Mouse (Mus musculus): Measurements from ENCODE around the gene Tmco5b. TPM values are rescaled to one million over a fixed set of nuclear protein-coding genes. Genes with fewer than 3 reads are reported as not detected.

Tmco5b gene
- polyA plus RNA-seq, 1 experiment from 2014 or later: not detected

DNA sequence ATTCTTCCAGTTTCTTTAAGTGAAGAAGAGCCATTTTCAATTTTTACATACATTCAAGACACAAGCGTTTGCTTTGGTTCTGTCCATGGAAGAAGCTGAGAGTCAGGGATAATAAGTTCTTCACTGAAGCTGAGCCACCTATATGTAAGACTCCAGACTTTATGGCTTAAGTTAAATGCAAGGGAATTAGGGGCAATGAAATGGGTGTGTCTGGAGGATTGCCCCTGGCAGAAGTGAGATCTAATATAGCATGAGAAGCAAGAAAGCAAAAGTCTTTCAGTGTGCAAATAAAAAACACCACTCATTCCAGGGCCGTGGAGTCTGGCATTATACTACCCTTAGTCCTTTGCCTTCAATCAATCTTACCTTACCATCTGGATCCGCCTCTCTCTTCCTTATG is 25.7 kb downstream of the Tmco5b start:
- Histone ChIP-seq H3K4me2 (ENCODE audit: low read length) (no peak overlapping the region), H3K9ac (ENCODE audit: low read depth, low read length) (no peak overlapping the region), H3K4me1 (replicated peaks; ENCODE audit: insufficient read depth, low read length) (no peaks in the 10 kb centered on the region), H3K4me3 (replicated peaks; ENCODE audit: low read depth, low read length) (no peak overlapping the region), H3K27me3 (ENCODE audit: insufficient read depth, low read length) (no peaks in the 10 kb centered on the region), H3K27ac (no peak overlapping the region), H3K36me3 (ENCODE audit: insufficient read depth, low read length) (no peaks in the 10 kb centered on the region), H3K9me3 (replicated peaks; ENCODE audit: low read length) (no peaks in the 10 kb centered on the region)
- ATAC-seq (replicated peaks; ENCODE audit: low FRiP score, low read depth) (no peak), DNase-seq (ENCODE audit: low spot score) (no peak)
- TF ChIP-seq CTCF (IDR thresholded peaks at IDR 0.05; ENCODE audit: low read depth): no peak
- WGBS: 67% methylated on average over 3 of the region's 3 CpGs

DNA sequence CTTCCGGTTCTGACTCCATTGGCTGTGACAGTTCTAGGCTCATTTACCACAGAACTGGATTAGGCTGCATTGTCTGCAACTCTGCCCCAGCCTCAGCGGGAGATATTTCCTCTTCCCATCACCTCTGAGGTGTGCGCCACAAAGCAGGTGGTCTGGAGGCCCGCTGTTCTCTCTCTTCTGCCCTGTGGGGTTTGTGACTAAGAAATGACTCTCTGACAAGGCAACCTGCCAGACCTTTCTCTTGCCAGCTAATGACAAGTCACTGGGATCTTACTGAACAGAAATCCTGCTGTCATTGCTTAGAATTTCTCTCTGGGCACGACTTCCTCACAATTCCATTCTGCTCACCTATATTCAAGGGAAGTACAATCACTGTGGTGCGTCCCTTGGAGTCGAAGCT is 37.5 kb downstream of the Tmco5b start:
- Histone ChIP-seq H3K4me1 (replicated peaks; ENCODE audit: insufficient read depth, low read length) (no peaks in the 10 kb centered on the region), H3K36me3 (ENCODE audit: insufficient read depth, low read length) (no peaks in the 10 kb centered on the region), H3K27me3 (ENCODE audit: insufficient read depth, low read length) (no peaks in the 10 kb centered on the region), H3K27ac (no peak overlapping the region), H3K4me2 (ENCODE audit: low read length) (no peak overlapping the region), H3K9ac (ENCODE audit: low read depth, low read length) (no peak overlapping the region), H3K9me3 (replicated peaks; ENCODE audit: low read length) (no peaks in the 10 kb centered on the region), H3K4me3 (replicated peaks; ENCODE audit: low read depth, low read length) (no peak overlapping the region)
- 43% methylated on average over 7 of the region's 7 CpGs for WGBS
- ATAC-seq (replicated peaks; ENCODE audit: low FRiP score, low read depth) (no peak), DNase-seq (ENCODE audit: low spot score) (no peak)
- TF ChIP-seq CTCF (IDR thresholded peaks at IDR 0.05; ENCODE audit: low read depth): no peak

- peak; percentile 90 for ATAC-seq (replicated peaks; ENCODE audit: low FRiP score, low read depth)
- H3K27me3 ChIP-seq (ENCODE audit: insufficient read depth, low read length): no peaks in the 10 kb centered on the region
- H3K27ac ChIP-seq: no peak overlapping the region
- TF ChIP-seq CTCF (IDR thresholded peaks at IDR 0.05; ENCODE audit: low read depth): no peak
- WGBS: 18% methylated on average over 9 of the region's 9 CpGs
- no peak overlapping the region for H3K4me2 ChIP-seq (ENCODE audit: low read length)
- no peaks in the 10 kb centered on the region for H3K9me3 ChIP-seq (replicated peaks; ENCODE audit: low read length)
- H3K4me3 ChIP-seq (replicated peaks; ENCODE audit: low read depth, low read length): no peak overlapping the region
- no peaks in the 10 kb centered on the region for H3K4me1 ChIP-seq (replicated peaks; ENCODE audit: insufficient read depth, low read length)
- DNase-seq (ENCODE audit: low spot score): peak; percentile 83
- no peaks in the 10 kb centered on the region for H3K36me3 ChIP-seq (ENCODE audit: insufficient read depth, low read length)
- no peak overlapping the region for H3K9ac ChIP-seq (ENCODE audit: low read depth, low read length)
Measured at GRCm38 (mm10) chr2:113333799-113334541, 48.4 kb downstream of the Tmco5b start.

DNA sequence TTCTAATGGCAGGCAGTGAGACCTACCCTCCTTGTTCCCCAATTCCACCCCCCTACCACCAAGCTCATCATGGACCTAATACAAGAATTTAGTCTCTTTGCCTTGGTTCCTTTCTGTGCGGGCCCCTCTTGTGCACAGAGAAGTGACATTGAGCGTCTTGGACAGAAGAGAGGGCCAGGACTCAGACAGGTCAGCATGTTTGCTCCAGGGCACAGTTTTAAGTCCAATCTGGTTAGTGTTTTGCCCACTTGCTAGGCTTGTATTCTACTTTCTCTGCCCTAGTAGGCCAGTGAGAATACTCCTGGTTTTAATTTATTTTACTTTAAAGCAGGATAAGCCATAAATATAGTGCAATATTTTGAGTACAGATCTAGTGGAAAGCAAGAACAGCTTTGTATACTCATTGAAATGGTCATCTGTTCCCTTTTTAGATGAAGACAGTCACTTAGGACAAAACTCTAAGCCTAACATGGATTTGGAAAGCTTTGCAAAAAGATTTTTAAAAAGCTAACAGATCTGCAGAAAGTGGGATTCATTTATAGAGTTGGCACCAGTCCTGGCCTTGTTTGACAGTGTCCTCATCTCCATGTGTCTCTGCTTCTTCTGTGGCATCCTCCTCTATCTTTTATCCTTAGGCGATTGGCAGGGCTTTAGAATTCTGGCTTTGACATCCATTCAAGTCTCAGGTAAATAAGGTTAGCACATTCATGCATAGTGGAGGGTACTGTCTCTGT is 50.2 kb downstream of the Tmco5b start:
- no peak for ATAC-seq (replicated peaks; ENCODE audit: low FRiP score, low read depth)
- no peak overlapping the region for H3K27ac ChIP-seq
- no peaks in the 10 kb centered on the region for H3K27me3 ChIP-seq (ENCODE audit: insufficient read depth, low read length)
- no peaks in the 10 kb centered on the region for H3K36me3 ChIP-seq (ENCODE audit: insufficient read depth, low read length)
- no peak overlapping the region for H3K9ac ChIP-seq (ENCODE audit: low read depth, low read length)
- H3K4me3 ChIP-seq (replicated peaks; ENCODE audit: low read depth, low read length): no peak overlapping the region
- no peak for DNase-seq (ENCODE audit: low spot score)
- no peak overlapping the region for H3K4me2 ChIP-seq (ENCODE audit: low read length)
- H3K9me3 ChIP-seq (replicated peaks; ENCODE audit: low read length): no peaks in the 10 kb centered on the region
- no peak for TF ChIP-seq CTCF (IDR thresholded peaks at IDR 0.05; ENCODE audit: low read depth)
- no peaks in the 10 kb centered on the region for H3K4me1 ChIP-seq (replicated peaks; ENCODE audit: insufficient read depth, low read length)
- WGBS: 89% methylated on average over 3 of the region's 3 CpGs

DNA sequence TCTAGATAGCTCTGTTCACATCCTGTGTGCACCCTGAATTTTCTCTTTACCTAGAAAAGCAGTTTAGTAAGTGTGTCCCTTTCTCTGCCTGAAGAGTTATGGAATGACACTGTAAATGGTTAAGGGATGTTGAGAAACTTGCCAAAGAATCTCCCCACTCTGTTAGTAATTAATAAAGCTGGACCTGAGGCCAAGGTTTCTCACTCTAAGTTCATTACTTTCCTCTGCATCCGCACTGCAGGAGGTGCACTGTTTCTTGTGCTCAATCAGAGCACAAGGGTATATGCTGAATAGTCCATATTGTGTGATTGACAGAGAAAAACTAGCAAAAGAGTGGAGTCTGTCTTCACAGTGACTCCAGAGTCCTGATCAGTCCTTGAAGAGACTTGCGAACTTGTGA is 59.0 kb downstream of the Tmco5b start:
- Histone ChIP-seq H3K4me1 (replicated peaks; ENCODE audit: insufficient read depth, low read length) (no peaks in the 10 kb centered on the region), H3K4me3 (replicated peaks; ENCODE audit: low read depth, low read length) (no peak overlapping the region), H3K27me3 (ENCODE audit: insufficient read depth, low read length) (no peaks in the 10 kb centered on the region), H3K9me3 (replicated peaks; ENCODE audit: low read length) (no peaks in the 10 kb centered on the region), H3K9ac (ENCODE audit: low read depth, low read length) (no peak overlapping the region), H3K36me3 (ENCODE audit: insufficient read depth, low read length) (no peaks in the 10 kb centered on the region), H3K4me2 (ENCODE audit: low read length) (no peak overlapping the region), H3K27ac (no peak overlapping the region)
- 77% methylated on average over 2 of the region's 2 CpGs for WGBS
- no peak for TF ChIP-seq CTCF (IDR thresholded peaks at IDR 0.05; ENCODE audit: low read depth)
- ATAC-seq (replicated peaks; ENCODE audit: low FRiP score, low read depth) (peak; percentile 77), DNase-seq (ENCODE audit: low spot score) (no peak)

Other genes with a start within 250 kb of the Tmco5b start
- 0.22 and 0.34 TPM in 2 replicates for gene Ryr3, start 68.6 kb upstream of the Tmco5b start, polyA plus RNA-seq (2015; fragmentation: Nextera tagmentation; extraction: Ambion mirVana)
- gene Fmn1, start 42.0 kb downstream of the Tmco5b start, polyA plus RNA-seq (2015; fragmentation: Nextera tagmentation; extraction: Ambion mirVana): 7.6 and 8.0 TPM in 2 replicates

Measured in kidney, postnatal 0 days (tissue).